Mouse (Mus musculus) gastrocnemius, postnatal 10 days (tissue): ENCODE results near the gene H2-Ab1. TPM values are rescaled to one million over a fixed set of nuclear protein-coding genes. Genes with fewer than 3 reads are reported as not detected.
"Not testable (repeated sequence)": the region's sequence is repeated elsewhere in the genome, so short reads cannot be mapped to it uniquely, and the experiment has no call there.

Source experiments
- DNase-seq: peaks from one replicate; pipeline ENCODE4 v3.0.0; 2021; ENCODE audit warnings: mixed read lengths
- total RNA-seq, 2 experiments: library from RNA; stranded (reverse); gene quantifications; 2 replicates each; pipeline ENCODE4 v1.2.3; 2021

The H2-Ab1 gene
- total RNA-seq, 2 experiments from 2014 or later = 3.6 to 4.1 TPM

- no peak for DNase-seq
Measured at GRCm38 (mm10) chr17:34309225-34309624, 51.7 kb downstream of the H2-Ab1 start.

GRCm38 (mm10) chr17:34309683-34310385 lies 52.3 kb downstream of the H2-Ab1 start:
- peak; percentile 59 for DNase-seq

- not testable (repeated sequence) for DNase-seq
Measured at GRCm38 (mm10) chr17:34310526-34310925, 53.0 kb downstream of the H2-Ab1 start.

GRCm38 (mm10) chr17:34312185-34312584 lies 54.7 kb downstream of the H2-Ab1 start:
- DNase-seq = no peak

- peak; percentile 83 for DNase-seq
Measured at GRCm38 (mm10) chr17:34313393-34313792, 55.9 kb downstream of the H2-Ab1 start.

- DNase-seq = no peak
Measured at GRCm38 (mm10) chr17:34314286-34314685, 56.8 kb downstream of the H2-Ab1 start.

- DNase-seq = no peak
Measured at GRCm38 (mm10) chr17:34315512-34315911, 58.0 kb downstream of the H2-Ab1 start.

- DNase-seq = no peak
Measured at GRCm38 (mm10) chr17:34316697-34317096, 59.2 kb downstream of the H2-Ab1 start.

GRCm38 (mm10) chr17:34317275-34317674 lies 59.8 kb downstream of the H2-Ab1 start:
- DNase-seq = no peak

Other genes with a start within 250 kb of the H2-Ab1 start
- 10 to 100 TPM; 13.4 to 18.0 TPM for gene Ring1, start 233.0 kb upstream of the H2-Ab1 start, total RNA-seq
- 10 to 100 TPM; 50.5 to 63.2 TPM for gene H2-Ke6, start 229.6 kb upstream of the H2-Ab1 start, total RNA-seq
- 10 to 100 TPM; 64.1 to 75.4 TPM for gene Slc39a7, start 226.0 kb upstream of the H2-Ab1 start, total RNA-seq
- 10 to 100 TPM; 40.7 to 43.1 TPM for gene Rxrb, start 225.9 kb upstream of the H2-Ab1 start, total RNA-seq
- 100 to 1,000 TPM in 1 of 2 experiments, 10 to 100 TPM in 1; 72.0 to 106 TPM for gene Col11a2, start 218.3 kb upstream of the H2-Ab1 start, total RNA-seq
- not detected for gene H2-Oa, start 165.3 kb upstream of the H2-Ab1 start, total RNA-seq
- gene H2-DMa, start 138.1 kb upstream of the H2-Ab1 start, total RNA-seq = 1 to 10 TPM; 4.6 to 6.1 TPM
- 100 to 1,000 TPM in 1 of 2 experiments, 10 to 100 TPM in 1; 91.9 to 114 TPM for gene Brd2, start 135.1 kb upstream of the H2-Ab1 start, total RNA-seq
- under 1 TPM; 0.25 to 0.61 TPM for gene H2-DMb2, start 114.4 kb upstream of the H2-Ab1 start, total RNA-seq
- gene H2-DMb1, start 104.6 kb upstream of the H2-Ab1 start, total RNA-seq = 1 to 10 TPM; 1.4 to 1.8 TPM
- 1 to 10 TPM; 2.6 to 3.8 TPM for gene Tap1, start 70.1 kb upstream of the H2-Ab1 start, total RNA-seq
- gene Psmb9, start 69.9 kb upstream of the H2-Ab1 start, total RNA-seq = 1 to 10 TPM; 1.6 to 1.7 TPM
- gene Psmb8, start 60.0 kb upstream of the H2-Ab1 start, total RNA-seq = 1 to 10 TPM; 4.5 to 5.1 TPM
- 1 to 10 TPM; 6.5 to 7.0 TPM for gene Tap2, start 54.2 kb upstream of the H2-Ab1 start, total RNA-seq
- under 1 TPM; 0.26 to 0.34 TPM for gene H2-Ob, start 18.8 kb upstream of the H2-Ab1 start, total RNA-seq
- 1 to 10 TPM; 4.5 TPM for gene H2-Aa, start 30.1 kb downstream of the H2-Ab1 start, total RNA-seq
- 1 to 10 TPM; 2.9 to 5.0 TPM for gene H2-Eb1, start 48.2 kb downstream of the H2-Ab1 start, total RNA-seq
- not detected for gene H2-Eb2, start 68.0 kb downstream of the H2-Ab1 start, total RNA-seq
- gene Btnl2, start 97.1 kb downstream of the H2-Ab1 start, total RNA-seq = under 1 TPM; 0.40 to 0.81 TPM
- not detected for gene Btnl1, start 119.4 kb downstream of the H2-Ab1 start, total RNA-seq
- under 1 TPM; 0.36 to 0.42 TPM for gene BC051142, start 141.1 kb downstream of the H2-Ab1 start, total RNA-seq
- not detected for gene Btnl4, start 219.6 kb downstream of the H2-Ab1 start, total RNA-seq